Mouse (Mus musculus): ENCODE results near the gene Gm49339.
"Not testable (repeated sequence)": the region's sequence is repeated elsewhere in the genome, so short reads cannot be mapped to it uniquely, and the experiment has no call there.

Gm49339 gene

DNA sequence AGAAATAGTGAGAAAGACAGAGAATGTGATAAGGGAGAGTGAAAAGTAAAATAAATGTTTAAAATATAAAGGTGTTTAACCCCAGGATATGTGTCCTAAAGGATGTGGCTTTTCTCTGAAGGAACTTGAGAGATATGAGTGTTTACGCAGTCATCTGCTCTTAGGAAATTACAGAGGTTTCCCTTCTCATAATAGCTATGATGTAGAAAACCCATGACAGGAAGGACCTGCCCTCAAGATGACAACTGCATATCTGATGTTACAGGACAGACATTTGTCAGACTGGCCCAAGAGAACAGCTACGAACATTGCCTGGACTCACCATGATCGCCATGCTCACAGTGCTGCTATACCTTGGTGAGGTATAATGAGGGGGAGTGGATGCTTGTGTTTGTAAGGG, at the start of gene Gm49339, which contains the start of gene Lilr4b:
TSS of gene Gm49339 (plus strand) at position 216 of the 400 bp plus-strand sequence.
TSS of gene Lilr4b (plus strand) at position 236 of the 400 bp plus-strand sequence.
- not testable (repeated sequence) for DNase-seq

GRCm38 (mm10) chr10:51432940-51433339, 47.5 kb upstream of the Gm49339 start:
- DNase-seq = no peak

- DNase-seq = no peak
Observed at GRCm38 (mm10) chr10:51435684-51436083, 44.7 kb upstream of the Gm49339 start.

DNA sequence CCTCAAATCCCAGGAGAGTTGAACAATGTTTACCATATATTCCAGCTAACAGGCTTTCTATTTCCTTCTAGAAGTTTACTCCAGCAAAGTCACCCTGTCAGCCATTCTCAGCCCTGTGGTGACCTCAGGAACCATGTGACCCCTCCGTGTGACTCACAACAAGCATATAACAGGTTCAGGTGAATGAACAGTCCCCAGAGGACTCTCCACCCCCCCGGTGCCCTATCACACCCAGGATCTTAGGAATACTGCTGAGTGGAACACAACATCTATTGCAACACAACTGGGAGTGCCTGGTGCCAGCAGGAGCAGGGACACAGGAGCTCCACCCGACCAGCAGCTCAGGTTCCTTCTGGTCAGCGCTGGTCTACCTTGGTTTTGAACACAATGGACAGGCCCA, 28.8 kb upstream of the Gm49339 start:
- no peak for DNase-seq

DNA sequence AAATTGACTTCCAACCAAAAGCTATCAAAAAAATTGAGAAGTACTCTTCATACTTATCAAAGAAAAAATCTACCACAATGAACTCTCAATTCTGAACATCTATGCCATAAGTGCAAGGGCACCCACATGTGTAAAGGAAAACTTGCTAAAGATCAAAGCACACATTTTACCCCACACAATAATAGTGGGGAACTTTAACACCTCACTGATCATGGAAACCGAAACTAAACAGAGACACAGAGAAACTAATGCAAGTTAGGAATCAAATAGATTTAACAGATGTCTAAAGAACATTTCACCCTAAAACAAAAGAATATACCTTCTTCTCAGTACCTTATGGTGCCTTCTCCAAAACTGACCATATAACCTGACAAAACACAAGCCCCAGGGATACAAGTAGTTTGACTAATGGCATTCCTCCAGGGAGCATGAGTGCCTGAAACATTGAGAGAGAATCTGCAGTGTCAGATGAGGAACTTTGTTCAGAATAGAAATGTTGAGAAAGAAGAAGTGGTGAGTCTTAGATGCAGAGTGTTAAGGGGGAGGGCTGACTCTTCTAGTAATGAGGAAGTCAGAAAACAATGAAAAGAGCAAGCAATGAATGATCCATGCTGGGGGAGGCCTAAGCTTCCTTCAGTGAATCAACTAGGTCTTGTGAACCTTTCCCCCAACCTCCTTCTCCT, 26.7 kb upstream of the Gm49339 start:
- no peak for DNase-seq

DNA sequence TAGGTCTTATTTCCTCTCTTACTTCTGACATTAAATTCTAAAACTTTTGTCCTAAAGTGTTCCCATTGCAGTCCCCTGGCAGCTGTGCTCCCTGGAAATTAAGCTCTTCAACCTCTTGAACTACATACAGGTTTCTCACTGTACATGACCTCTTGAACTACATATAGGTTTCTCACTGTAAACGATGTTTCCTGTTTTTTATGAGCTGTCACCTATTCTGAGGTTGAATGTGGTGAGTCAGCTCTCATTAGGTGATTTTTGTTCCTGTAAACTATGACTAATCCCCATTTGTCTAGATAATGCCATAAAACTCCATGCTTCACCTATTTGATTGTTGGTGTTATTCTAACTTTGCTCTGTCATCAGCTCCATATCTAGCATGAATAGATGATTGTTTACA, 26.0 kb upstream of the Gm49339 start:
- DNase-seq = no peak

DNA sequence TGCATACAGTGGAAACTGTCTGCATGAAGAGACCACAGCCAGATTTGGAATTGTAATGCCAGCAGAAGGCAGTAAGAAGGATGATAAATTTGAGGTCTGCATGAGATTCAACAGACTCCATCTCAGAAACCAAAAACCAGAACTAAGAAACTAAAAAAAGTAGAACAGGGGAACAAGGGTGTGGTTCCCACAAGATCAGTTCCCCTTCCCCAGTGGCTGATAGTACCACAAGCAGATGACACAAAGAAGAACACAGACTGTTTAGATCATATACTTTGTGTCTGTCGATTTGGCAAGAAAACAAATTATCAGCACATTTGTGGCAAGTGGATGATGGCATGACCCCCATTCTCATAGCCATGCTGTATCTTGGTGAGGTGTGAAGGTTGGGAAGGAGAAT, 24.6 kb upstream of the Gm49339 start:
- no peak for DNase-seq

- no peak for DNase-seq
Observed at GRCm38 (mm10) chr10:51456369-51456768, 24.0 kb upstream of the Gm49339 start.

- DNase-seq = not testable (repeated sequence)
Observed at GRCm38 (mm10) chr10:51463800-51464199, 16.6 kb upstream of the Gm49339 start.

DNA sequence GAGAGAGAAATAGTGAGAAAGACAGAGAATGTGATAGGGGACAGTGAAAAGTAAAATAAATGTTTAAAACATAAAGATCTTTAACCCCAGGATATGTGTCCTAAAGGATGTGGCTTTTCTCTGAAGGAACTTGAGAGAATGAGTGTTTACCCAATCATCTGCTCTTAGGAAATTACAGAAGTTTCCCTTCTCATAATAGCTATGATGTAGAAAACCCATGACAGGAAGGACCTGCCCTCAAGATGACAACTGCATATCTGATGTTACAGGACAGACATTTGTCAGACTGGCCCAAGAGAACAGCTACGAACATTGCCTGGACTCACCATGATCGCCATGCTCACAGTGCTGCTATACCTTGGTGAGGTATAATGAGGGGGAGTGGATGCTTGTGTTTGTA, 10.3 kb downstream of the Gm49339 start, which contains the start of gene Lilrb4a:
TSS of gene Lilrb4a (plus strand) at position 266 of the 400 bp plus-strand sequence.
- DNase-seq = not testable (repeated sequence)

DNA sequence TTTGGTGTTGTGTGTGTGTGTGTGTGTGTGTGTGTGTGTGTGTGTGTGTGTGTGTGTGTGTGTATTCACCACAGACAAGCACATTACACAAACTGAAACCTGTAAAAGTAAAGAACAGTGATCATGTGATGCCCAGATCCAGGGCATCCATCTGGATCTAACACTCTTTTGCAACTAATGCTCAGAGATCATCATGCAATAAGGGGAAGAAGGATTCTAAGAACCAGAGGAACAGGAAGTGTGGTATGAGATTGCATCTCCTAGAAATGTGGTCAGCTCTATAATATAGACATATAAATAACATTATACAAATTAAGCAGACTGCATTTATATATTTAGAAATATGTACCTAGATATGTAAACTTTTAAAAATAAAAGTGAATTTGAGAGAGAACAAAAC, 39.6 kb downstream of the Gm49339 start:
- DNase-seq = no peak

- no peak for DNase-seq
Observed at GRCm38 (mm10) chr10:51521453-51521852, 41.0 kb downstream of the Gm49339 start.

DNA sequence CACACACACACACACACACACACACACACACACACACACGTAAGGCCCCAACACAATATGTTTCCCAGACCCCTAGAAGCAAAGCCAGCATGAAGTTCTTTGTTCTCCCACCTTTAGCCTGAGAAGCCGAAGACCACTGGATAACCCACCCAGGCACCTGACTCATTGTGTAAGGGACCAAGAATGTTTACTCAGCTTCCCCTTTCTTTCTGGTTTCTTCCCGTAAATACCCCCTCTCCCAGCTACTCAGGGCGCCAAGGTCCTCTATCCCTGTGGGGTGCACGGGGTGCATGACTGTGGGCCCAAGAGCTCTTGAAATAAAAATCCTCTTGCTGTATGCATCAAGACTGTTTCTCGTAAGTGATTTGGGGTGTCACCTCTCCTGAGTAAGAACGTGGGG, 45.7 kb downstream of the Gm49339 start:
- DNase-seq = no peak

DNA sequence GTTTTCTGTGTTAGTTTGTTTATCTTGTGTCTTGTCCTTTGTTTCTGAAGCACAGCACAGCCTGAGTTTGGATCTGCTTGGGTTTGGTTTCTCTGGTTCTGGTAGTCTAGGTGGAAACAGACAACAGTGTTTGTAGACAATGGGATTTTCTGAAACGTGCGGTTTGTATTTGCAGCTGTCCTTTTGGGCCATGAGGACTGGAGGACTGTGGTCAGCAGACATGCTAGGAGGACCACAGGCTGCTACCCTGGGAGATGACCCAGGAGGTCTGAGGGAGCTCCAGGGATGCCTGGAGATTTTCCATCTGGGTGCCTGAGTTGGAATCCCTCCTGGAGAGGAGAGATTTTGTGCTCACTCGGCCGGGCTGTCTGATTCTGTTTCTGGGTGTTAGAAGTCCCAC, 46.2 kb downstream of the Gm49339 start:
- no peak for DNase-seq

DNA sequence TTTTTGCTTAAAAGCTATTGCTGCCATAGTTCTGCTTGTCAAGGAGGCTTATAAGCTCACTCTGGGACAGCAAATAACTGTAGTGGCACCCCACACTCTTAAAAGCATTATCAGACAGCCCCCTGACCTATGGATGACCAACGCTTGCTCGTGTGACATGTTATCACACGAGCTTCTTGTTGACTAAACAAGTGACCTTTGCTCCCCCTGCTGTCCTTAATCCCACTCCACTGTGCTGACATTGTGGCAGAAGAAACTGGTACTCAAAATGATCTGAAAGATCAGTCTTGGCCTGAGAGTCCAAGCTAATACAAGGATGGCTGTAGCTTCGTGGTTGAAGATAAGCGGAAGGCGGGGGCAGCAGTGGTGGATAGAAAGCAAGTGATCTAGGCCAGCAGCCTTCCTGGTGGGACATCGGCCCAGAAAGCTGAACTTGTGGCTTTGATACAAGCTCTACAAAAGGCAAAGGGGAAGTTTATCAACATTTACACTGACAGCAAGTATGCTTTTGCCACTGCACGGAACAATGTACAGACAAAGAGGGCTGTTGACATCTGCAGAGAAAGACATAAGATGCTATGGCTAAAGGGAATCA, 48.5 kb downstream of the Gm49339 start:
- DNase-seq = no peak

DNA sequence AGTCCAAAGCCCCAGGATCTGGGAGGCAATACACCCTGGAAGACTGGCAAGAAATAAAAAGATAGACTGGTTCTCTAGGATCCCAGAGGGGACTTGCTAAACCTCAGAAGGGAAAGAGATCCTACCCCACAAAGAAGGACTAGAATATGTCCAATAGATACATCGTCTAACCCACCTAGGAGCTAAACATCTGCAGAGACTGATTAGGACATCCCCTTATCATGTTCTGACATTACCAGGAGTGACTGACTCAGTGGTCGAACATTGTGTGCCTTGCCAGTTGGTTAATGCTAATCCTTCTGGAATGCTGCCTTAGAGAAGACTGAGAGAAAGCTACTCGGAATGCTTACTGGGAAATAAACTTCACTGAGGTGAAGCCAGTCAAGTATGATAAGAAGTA, 49.1 kb downstream of the Gm49339 start:
- no peak for DNase-seq

DNA sequence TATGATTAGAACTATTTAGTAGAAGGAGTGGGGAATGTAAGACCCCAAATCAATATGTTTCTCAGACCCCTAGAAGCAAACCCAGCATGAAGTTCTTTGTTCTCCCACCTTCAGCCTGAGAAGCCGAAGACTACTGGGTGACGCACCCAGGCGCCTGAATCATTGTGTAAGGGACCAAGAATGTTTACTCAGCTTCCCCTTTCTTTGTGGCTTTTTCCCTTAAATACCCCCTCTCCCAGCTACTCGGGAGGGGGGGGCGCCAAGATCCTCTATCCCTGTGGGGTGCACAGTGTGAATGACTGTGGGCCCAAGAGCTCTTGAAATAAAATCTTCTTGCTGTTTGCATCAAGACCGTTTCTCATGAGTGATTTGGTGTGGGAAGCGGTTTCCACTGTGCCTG, 50.4 kb downstream of the Gm49339 start:
- DNase-seq = no peak

All from right cerebral cortex, adult 18-20 months (tissue).